Mouse (Mus musculus) lung, embryonic 14.5 days (tissue): ENCODE data around the gene Shq1. TPM values are rescaled to one million over a fixed set of nuclear protein-coding genes. Genes with fewer than 3 reads are reported as not detected.
A peak's percentile ranks its signal among the peaks of the same experiment; 100 is the strongest.

Source experiments
- ATAC-seq: fragments of 200-750 bp; cut with Nextera tagmentation; 2 replicates; pipeline ENCODE4 v1.8.0; 2017; ENCODE audit warnings: mild to moderate bottlenecking, moderate TSS enrichment, moderate library complexity; ENCODE audit not compliant: insufficient read depth
- DNase-seq: peaks from one replicate; pipeline ENCODE4 v3.0.0-alpha.2; 2015
- H3K27ac ChIP-seq: fragments of 300-500 bp; sonication (generic); 2 replicates; pipeline ENCODE4 v1.5.1; 2014; ENCODE audit warnings: low read depth, mild to moderate bottlenecking, moderate library complexity
- H3K27me3 ChIP-seq: fragments of 300-500 bp; sonication (generic); 2 replicates; pipeline ENCODE4 v1.6.1; 2014; ENCODE audit warnings: low read length, control low read depth; ENCODE audit not compliant: insufficient read depth
- H3K36me3 ChIP-seq: fragments of 300-500 bp; sonication (generic); 2 replicates; pipeline ENCODE4 v1.6.1; 2014; ENCODE audit warnings: control low read depth; ENCODE audit not compliant: insufficient read depth
- H3K4me1 ChIP-seq: fragments of 300-500 bp; sonication (generic); 2 replicates; pipeline ENCODE4 v1.6.1; 2014; ENCODE audit warnings: antibody characterized with exemption, control low read depth; ENCODE audit not compliant: insufficient read depth
- H3K4me2 ChIP-seq: fragments of 300-500 bp; sonication (generic); 2 replicates; pipeline ENCODE4 v1.6.1; 2014; ENCODE audit warnings: mild to moderate bottlenecking
- H3K4me3 ChIP-seq: fragments of 300-500 bp; sonication (generic); 2 replicates; pipeline ENCODE4 v1.5.1; 2014; ENCODE audit warnings: low read depth, low read length
- H3K9ac ChIP-seq: fragments of 300-500 bp; sonication (generic); 2 replicates; pipeline ENCODE4 v1.6.1; 2014
- H3K9me3 ChIP-seq: fragments of 300-500 bp; sonication (generic); 2 replicates; pipeline ENCODE4 v1.6.1; 2016; ENCODE audit warnings: low read depth, low read length, control low read depth
- CTCF ChIP-seq: IDR thresholded peaks from 2 replicates; pipeline ENCODE4 v1.5.1; 2016; ENCODE audit warnings: antibody characterized with exemption, low read depth
- WGBS: fragments of 180-500 bp; shearing (Covaris S2); extraction: QIAGEN DNeasy Blood & Tissue Kit; methylation state at CpG from one replicate; pipeline ENCODE4 v1.1.7; 2014; 5-methylcytosine and 5-hydroxymethylcytosine counted together
- polyA plus RNA-seq: library from polyadenylated mRNA; unstranded; fragments of >200 nt; fragmentation: Nextera tagmentation; extraction: Ambion mirVana; gene quantifications from 2 replicates; pipeline ENCODE4 v1.2.1, GENCODE M21; 2014

Shq1 gene
- polyA plus RNA-seq, 1 experiment from 2014 or later = 17.7 TPM

DNA sequence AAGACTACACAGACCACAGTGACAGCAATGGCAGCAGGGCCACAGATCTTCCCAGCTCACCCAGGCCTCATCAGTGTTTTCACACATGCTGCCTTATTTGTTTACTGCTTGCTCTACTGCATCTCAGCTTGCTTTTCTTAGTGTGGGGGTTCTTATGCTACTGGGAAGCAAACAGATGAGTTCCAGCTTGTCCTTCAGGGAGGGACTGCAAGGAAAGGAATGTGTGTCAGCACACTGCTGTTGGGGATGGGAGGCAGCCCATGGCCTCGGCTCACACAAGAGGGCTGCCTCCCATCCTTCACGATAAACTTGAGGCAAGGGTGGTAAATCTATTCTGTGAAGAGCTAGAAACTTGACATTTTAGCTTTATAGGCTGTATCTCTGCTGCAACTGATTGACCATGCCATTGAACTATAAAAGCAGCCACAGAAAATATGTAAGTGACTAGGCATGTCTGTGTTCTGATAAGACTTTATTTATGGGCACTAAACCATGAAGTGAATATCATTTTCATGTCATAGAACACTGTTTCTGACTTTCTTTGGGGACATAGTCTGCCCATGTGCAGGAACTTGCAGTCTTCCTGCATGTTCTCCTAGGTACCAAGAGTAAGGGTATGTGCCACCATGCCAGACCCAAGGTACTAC, 48.0 kb downstream of the Shq1 start:
- DNase-seq = peak; percentile 53
- Histone ChIP-seq H3K36me3 (no peaks in the 10 kb centered on the region), H3K9me3 (no peaks in the 10 kb centered on the region), H3K4me1 (peaks cover 3% of the 10 kb centered on the region; the same call in 1 of the 2 replicates), H3K9ac (no peak overlapping the region), H3K4me2 (no peak overlapping the region), H3K4me3 (no peak overlapping the region), H3K27ac (no peak overlapping the region), H3K27me3 (no peaks in the 10 kb centered on the region)
- ATAC-seq = no peak; the same call in 1 of the 2 replicates
- TF ChIP-seq CTCF = no peak
- WGBS = 12% methylated on average over 2 of the region's 2 CpGs

DNA sequence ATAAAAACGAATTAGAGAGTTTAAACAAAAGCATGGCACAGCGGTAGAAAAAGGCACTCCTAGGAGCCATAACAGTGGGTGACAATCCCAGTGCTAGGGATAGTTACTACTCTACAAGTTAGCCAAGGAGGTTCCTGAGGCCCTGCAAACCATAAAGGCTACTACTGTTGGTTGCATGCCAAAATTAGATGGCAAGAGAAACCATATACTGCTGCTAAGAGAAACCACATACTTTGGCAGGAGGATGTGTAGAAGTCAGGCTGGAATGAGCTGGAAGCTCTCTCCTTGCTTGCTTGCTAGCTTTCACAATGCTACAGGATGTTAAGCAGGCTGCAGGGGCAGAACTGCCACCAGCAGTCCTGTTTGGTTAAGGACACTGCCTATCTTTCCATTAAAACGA, 50.5 kb downstream of the Shq1 start:
- Histone ChIP-seq H3K36me3 (no peaks in the 10 kb centered on the region), H3K4me1 (peaks cover 3% of the 10 kb centered on the region; the same call in 1 of the 2 replicates), H3K4me3 (no peak overlapping the region), H3K27me3 (no peaks in the 10 kb centered on the region), H3K27ac (no peak overlapping the region), H3K9ac (no peak overlapping the region), H3K4me2 (no peak overlapping the region), H3K9me3 (no peaks in the 10 kb centered on the region)
- ATAC-seq (no peak), DNase-seq (no peak)
- 79% methylated on average over 3 of the region's 3 CpGs for whole genome bisulfite sequencing
- TF ChIP-seq CTCF = no peak

DNA sequence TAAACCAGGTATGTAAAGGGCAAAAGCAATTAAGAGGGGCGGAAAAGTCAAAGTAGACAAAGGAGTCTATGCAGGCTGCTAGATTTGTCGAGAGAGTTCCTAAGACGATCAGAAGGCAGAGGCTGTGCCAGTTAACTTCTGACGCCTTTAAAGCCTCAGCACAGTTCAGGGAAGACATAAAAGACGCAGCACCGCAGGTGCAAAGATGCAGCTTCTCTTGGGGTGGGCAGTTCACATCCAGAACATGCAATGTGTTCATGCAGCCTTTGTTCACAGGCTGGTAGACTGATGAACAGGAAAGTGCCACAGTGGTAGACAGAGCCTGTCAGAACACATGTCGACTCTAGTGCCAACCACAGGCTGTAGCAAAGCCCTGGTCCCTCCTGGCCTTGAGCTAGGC, 51.6 kb downstream of the Shq1 start:
- 92% methylated on average over 7 of the region's 7 CpGs for WGBS
- ATAC-seq (no peak), DNase-seq (no peak)
- no peaks in the 10 kb centered on the region for H3K36me3 ChIP-seq
- H3K9ac ChIP-seq = no peak overlapping the region
- H3K27ac ChIP-seq = no peak overlapping the region
- peaks cover 3% of the 10 kb centered on the region; the same call in 1 of the 2 replicates for H3K4me1 ChIP-seq
- TF ChIP-seq CTCF = no peak
- H3K9me3 ChIP-seq = no peaks in the 10 kb centered on the region
- H3K4me2 ChIP-seq = no peak overlapping the region
- no peaks in the 10 kb centered on the region for H3K27me3 ChIP-seq
- H3K4me3 ChIP-seq = no peak overlapping the region

DNA sequence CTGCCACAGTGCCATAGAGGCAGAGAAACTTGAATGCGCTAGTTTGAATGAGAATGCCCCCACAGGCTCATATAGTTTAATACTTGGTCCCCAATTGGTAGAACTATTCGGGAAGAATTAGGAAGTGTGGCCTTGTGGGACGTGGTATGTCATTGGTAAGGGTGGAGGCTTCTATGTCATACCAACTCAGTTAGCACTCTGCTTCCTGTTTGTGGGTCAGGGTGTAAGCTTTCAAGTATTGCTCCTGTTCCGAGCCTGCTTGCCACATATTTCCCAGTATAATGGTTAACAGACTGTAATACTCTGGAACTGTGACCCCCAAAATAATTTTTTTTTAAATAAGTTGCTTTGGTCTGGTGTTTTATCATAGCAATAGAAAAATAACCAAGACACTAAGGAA, 54.8 kb downstream of the Shq1 start:
- ATAC-seq (no peak), DNase-seq (no peak)
- TF ChIP-seq CTCF = no peak
- Histone ChIP-seq H3K36me3 (no peaks in the 10 kb centered on the region), H3K9me3 (no peaks in the 10 kb centered on the region), H3K4me3 (no peak overlapping the region), H3K27ac (no peak overlapping the region), H3K4me2 (no peak overlapping the region), H3K4me1 (no peaks in the 10 kb centered on the region), H3K27me3 (no peaks in the 10 kb centered on the region), H3K9ac (no peak overlapping the region)
- WGBS = 83% methylated on average over 4 of the region's 4 CpGs

DNA sequence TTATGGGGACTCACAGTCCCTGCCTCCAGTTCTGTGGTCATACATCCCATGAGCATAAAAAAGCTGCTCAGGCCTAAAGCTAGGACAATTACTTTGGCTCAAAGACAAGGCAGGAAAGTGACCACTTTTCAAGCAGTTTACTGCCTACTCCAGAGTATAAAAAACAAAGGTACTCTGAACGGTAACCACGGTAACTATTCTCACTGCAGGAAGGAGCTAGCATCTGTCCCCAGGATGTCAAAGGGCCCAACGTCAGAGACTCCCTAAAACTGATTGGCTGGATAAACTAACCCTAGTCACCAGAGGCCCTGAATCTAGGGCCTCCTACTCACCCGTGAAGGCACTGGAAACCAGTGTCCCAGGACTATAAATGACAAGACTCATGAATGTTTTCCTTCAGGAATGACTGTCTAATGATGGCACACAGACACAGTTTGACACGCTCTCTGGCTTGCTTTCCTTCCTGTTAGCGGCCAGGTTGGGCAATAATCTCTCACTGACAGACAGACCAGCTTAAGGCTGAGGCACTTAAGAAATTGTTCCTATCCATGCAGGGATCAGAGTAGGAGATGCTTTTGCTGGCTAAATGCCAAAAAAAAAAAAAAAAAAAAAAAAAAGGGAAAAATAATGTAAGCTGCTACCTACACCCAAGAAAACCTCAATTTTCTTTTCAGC, 57.2 kb downstream of the Shq1 start:
- Histone ChIP-seq H3K4me2 (no peak overlapping the region), H3K27me3 (no peaks in the 10 kb centered on the region), H3K9me3 (no peaks in the 10 kb centered on the region), H3K9ac (no peak overlapping the region), H3K4me3 (no peak overlapping the region), H3K27ac (no peak overlapping the region), H3K36me3 (no peaks in the 10 kb centered on the region), H3K4me1 (no peaks in the 10 kb centered on the region)
- DNase-seq (peak; percentile 20), ATAC-seq (peak; percentile 44; the same call in 1 of the 2 replicates)
- no peak for TF ChIP-seq CTCF
- WGBS = 58% methylated on average over 6 of the region's 6 CpGs

DNA sequence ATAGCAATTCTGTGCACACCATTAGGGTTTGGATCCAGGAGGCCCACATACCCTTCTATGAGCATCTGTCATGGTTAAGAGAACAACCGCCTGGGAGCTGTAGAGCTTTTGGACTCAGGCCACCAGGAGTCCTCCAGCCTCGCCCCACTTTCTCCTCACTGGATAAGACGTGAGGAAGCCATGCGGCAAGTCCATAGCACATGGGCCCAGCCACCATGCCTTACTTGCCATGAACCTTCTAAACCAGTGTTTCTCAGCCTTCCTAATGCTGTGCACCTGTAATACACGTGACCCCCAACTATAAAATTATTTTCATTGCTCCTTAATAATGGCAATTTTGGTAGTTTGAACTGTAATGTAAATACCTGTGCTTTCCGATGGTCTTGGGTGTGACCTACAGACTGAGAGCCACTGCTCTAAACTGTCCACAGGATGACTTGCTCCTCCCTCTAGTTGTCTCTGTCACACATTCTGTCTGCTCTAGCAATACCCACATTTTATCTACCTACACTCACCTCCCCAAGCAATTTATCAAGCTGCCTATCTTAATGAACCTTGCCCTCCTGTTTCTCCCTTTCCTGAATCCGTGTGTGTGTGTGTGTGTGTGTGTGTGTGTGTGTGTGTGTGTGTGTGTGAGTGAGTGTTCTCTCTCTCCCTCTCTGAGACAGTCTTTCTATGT, 59.9 kb downstream of the Shq1 start:
- no peak for TF ChIP-seq CTCF
- no peaks in the 10 kb centered on the region for H3K4me1 ChIP-seq
- H3K4me2 ChIP-seq = no peak overlapping the region
- DNase-seq (no peak), ATAC-seq (no peak)
- 81% methylated on average over 7 of the region's 7 CpGs for WGBS
- peaks cover 4% of the 10 kb centered on the region; the same call in 1 of the 2 replicates for H3K36me3 ChIP-seq
- no peak overlapping the region for H3K4me3 ChIP-seq
- no peaks in the 10 kb centered on the region; the same call in 1 of the 2 replicates for H3K9me3 ChIP-seq
- no peak overlapping the region for H3K9ac ChIP-seq
- H3K27ac ChIP-seq = no peak overlapping the region
- H3K27me3 ChIP-seq = no peaks in the 10 kb centered on the region

DNA sequence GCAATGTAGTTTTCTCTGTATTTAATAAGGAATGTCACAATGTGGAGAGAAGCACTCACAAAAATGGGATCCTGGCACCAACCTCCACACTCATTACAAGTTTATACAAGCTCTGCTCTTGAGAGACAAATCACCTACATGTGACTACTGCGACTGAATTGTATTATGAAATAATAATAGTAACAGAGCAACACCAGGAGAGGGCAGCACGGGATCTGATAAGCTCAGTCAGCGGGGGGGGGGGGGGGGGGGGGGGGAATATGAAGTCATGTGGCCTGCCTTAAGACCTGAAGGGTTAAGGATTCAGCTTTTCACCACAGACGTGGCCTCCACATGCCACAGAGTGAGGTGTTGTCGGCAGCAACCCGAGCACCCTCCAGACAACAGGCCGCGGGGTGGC, 60.8 kb downstream of the Shq1 start:
- H3K27ac ChIP-seq = no peak overlapping the region
- TF ChIP-seq CTCF = peak; percentile 19; the same call in 1 of the 2 replicates
- H3K4me1 ChIP-seq = no peaks in the 10 kb centered on the region
- no peak overlapping the region for H3K9ac ChIP-seq
- ATAC-seq (peak; percentile 28; the same call in 1 of the 2 replicates), DNase-seq (peak; percentile 43)
- no peaks in the 10 kb centered on the region for H3K27me3 ChIP-seq
- no peaks in the 10 kb centered on the region; the same call in 1 of the 2 replicates for H3K9me3 ChIP-seq
- 63% methylated on average over 8 of the region's 8 CpGs for WGBS
- no peak overlapping the region for H3K4me2 ChIP-seq
- H3K4me3 ChIP-seq = no peak overlapping the region
- H3K36me3 ChIP-seq = peaks cover 4% of the 10 kb centered on the region; the same call in 1 of the 2 replicates
